Mouse (Mus musculus) regulatory T cell (primary cell): ENCODE measurements around the gene Cd99l2.

Experiments
- in situ Hi-C: fragments of 300-600 bp; cut with MboI, MseI; formaldehyde crosslinking; loops from one replicate; pipeline ENCODE4 v1.15.1; 2025; ENCODE audit warnings: high pct_unique_total_duplicates

Cd99l2 gene

DNA sequence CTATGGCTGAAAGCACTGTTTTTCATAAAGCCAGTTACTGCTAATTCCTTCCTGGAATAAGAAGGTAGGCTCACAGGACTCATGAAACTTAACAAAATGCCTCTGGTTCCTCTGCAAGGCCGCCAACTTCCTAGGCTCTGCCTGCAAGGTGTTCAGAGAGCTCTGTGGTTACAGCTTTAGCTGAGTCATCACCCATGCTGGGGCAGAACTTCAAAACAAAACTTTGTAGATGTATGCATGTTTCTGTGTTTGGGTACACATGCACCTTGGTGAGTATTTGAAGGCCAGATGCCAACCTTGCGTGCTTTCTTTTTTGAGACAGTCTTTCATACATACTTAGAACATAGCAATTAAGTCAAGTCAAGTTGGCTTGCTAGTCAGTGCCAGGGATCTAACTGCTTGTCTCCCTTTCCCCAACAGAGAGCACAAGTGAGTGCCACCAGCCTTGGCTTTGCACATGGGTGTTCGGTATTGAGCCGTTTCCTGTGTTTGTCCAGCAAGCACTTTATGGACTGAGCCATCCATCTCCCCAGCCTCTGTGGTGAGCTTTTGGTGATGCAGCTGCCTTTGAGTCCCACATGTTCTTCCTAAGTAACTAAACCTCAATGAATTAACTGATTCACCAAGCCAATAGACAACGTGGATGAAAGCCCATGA lies 23.9 kb downstream of the Cd99l2 start:
- in situ Hi-C loops = no loop called here

DNA sequence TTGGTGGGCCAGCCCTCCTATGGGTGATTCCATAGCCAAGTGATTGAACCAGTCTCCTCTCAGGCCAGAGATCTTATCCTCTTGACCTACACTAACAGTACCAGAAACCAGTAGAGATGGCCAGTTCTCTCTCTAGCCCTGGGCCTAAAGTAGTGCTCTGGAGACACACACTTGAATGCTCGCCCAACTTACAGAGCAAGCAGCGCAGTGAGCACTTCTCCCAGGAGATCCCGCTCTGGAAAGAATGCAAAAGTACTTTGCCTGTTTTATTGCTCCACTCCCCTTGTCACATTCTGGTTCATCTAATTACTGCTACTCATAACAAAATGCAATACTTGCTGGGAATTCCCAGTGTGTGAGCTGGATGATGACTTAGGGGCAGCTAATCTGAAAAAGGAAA lies 25.2 kb downstream of the Cd99l2 start:
- in situ Hi-C loops = no loop called here

DNA sequence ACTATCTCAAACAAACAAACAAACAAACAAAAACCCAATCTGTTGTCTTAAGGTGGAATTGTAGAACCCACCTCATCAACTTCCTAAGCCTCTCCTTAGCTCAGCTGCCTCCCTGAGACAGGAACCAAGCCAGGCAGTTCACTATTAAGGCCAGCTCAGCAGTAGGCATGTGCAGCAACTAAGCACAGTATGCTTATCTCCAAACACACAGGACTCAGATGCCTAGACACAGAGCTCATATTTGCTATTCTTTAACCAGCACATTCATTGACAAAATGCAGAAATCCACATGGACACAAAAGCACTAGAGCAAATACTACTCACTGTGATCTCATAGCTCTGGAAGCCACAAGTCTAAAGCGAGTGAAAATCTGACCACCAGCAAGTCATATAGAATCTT lies 27.2 kb downstream of the Cd99l2 start:
- in situ Hi-C loops = no loop called here

DNA sequence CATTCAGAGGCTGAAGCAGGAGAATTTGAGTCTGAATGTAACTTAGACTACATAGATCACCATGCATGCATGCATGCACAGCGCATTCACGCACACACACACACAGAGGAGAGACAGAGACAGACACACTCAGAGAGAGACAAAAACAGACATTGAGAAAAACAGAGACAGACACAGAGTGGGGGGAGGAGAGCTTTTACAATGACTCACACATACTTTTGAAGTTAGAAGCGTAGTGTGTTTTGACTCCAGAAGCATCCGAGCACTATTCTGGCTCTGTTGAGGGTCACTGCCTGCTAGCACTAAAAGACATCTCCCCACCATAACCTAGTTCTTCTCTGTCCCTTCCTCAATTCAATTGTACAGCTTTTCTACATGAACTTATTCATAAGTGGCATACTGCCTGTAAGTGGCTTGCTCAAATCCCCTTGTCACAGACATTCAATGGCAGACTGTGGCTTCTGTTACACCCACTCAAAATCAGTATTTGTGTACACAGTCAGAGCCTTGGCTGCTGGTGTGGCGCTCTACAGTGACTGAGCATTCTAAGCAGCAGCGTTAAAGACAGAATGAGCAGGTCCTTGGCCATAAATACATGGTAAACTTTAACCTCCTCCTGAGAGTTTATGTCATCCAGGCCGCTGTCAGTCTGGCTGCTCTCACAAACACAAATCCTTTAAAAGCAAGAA lies 28.4 kb downstream of the Cd99l2 start:
- in situ Hi-C loops = no loop called here

DNA sequence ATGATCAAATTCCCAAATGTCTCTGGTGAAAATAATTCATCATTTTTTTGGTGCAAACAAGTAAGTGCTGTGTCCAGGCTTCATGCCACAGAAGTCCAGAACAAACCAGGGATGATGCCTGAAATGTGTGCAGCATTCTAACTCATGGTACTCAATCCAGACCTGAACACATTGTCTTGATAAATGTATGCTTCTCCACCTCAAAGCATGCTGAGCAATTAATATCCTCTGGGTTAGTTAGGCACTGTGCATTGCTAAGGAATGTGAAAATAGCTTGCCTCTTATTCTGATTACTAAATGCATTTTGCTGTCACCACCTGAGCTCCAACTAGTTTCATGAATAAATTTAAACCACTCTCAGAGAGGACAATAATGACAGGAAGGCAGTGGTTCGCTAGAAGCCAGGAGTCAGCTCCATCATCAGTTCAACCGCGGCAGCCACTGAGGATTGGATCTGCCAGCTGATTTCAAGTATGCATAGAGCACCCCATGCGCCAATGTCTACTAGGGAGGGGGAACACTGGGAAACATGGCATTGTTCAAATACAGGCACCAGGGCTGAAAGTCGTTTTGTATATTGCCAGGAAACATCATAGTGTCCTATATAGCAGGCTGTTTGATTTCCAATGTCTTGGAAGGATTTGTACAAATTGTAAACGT lies 36.4 kb downstream of the Cd99l2 start:
- in situ Hi-C loops = no loop called here

- in situ Hi-C loops = no loop called here
Observed at GRCm38 (mm10) chrX:71442916-71443315, 49.7 kb downstream of the Cd99l2 start.

DNA sequence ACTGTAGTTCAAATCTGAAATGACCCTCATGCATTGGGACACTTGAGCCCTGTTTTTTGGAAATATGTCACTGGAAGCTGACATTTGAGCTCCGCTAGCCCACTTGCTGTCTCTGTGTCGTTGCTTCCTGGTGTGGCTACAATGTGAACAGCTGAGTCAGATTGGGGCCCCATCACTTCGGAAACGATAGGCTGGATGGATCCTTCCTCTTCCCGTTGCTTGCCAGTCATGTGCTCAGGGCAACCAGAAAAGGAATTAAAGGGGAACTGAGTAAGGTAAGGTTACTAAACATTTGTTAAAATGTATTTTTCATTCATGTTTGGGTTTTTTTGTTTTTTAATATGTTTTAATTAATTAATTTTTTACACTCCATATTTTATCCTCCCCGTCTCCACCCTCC lies 53.2 kb downstream of the Cd99l2 start:
- in situ Hi-C loops = no loop called here

GRCm38 (mm10) chrX:71435542-71435941 lies 57.1 kb downstream of the Cd99l2 start:
- in situ Hi-C loops = no loop called here

- in situ Hi-C loops = no loop called here
Observed at GRCm38 (mm10) chrX:71434860-71435259, 57.8 kb downstream of the Cd99l2 start.

DNA sequence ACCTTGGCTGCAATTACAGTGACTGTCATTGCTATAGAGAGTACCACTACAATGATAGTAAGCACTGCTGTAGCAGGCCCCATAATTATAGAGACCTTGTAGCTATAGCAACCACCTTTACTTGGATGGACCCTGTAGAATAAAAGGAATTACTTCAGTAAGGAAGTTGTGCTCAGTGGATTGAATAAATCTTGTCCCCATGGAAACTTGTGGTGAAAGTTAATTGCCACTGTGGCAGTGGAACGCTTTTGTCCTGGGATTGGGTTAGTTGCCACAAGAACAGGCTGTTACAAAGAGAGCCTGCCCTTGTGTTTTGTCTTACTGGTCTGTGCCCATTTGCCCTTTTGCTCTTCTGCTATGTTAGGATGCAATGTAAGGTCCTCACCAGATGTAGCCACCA lies 58.2 kb downstream of the Cd99l2 start:
- in situ Hi-C loops = no loop called here

DNA sequence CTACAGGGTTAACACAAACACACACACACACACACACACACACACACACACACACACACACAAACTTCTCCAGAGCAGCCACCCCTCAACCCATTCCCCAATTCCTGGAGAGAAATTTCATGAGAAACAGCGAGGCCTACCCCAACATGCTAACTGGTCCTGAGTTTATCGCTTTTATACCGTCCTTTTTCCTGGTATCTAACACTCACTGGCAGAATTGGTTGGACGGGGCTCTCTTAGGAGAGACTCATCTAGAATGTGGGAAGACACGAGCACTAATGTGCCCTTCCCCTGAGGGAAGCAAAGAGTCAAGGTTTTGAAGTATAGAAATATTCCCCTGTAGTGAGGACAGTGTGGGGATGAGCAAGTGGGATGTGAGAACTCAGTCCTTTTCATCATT lies 61.7 kb downstream of the Cd99l2 start:
- in situ Hi-C loops = no loop called here

DNA sequence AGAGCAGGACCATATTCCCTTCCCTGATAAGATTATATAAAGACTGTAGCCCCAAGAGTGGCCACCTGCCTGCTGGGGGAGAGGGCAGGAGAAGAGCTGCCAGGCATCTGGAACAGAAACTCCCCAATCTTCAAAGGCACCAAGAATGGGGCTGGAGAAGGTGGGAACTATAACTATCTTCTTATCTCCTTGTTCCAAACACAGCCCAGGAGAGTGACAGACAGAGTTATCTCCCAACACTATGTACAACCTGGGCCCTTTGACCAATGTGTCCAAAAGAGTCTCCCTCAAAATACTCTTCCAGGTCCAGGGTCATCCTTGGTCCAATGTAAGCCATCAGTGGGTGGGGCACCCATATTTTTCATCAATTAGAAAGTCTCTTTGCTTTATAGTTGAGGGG lies 65.2 kb downstream of the Cd99l2 start:
- in situ Hi-C loops = loop anchor here (5.0 kb wide), 1 partner anchor 200 kb away; no protein-coding TSS in a partner anchor

DNA sequence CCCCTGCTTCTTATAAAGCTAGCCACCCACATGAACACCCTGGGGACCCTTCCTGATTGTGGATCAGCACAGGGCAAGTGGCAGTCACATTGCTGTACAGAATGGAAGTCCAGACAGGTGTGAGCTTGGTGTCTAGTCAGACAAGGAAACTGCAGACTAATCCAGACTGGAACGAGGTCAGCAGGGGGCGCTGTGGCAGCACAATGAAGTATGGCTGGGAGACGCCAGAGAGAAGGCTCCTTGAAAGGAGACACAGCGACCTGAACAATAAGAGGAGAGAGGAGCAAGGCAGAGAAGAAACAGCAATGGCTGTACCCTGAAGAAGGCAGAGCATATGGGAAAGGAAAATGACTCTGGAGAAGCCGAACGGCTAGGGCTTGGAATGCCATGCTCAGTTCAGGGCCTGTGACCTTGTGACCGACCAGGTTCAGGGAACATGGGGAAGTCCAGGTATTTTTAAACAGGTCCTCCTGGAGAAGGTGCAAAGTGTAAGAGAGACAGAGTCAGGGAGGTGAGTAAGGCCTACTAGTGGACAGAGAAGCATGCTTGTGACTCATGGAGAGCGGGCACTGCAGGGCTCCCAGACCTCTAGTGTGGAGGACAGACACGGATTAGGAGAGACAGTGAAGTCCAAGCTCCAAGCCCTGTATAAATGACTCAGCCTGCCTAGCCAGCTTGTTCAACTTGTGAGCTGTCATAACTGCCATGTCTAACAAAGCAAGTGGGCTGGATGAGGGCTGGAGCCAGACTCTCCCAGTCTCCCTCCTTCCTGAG lies 66.7 kb downstream of the Cd99l2 start:
- in situ Hi-C loops = loop anchor here (5.0 kb wide), 1 partner anchor 201 kb away; no protein-coding TSS in a partner anchor

GRCm38 (mm10) chrX:71424852-71425251 lies 67.8 kb downstream of the Cd99l2 start:
- in situ Hi-C loops = loop anchor here (5.0 kb wide), 1 partner anchor 202 kb away; no protein-coding TSS in a partner anchor

- in situ Hi-C loops = no loop called here
Observed at GRCm38 (mm10) chrX:71413616-71414015, 79.0 kb downstream of the Cd99l2 start.

GRCm38 (mm10) chrX:71412776-71413175 lies 79.9 kb downstream of the Cd99l2 start:
- in situ Hi-C loops = no loop called here

DNA sequence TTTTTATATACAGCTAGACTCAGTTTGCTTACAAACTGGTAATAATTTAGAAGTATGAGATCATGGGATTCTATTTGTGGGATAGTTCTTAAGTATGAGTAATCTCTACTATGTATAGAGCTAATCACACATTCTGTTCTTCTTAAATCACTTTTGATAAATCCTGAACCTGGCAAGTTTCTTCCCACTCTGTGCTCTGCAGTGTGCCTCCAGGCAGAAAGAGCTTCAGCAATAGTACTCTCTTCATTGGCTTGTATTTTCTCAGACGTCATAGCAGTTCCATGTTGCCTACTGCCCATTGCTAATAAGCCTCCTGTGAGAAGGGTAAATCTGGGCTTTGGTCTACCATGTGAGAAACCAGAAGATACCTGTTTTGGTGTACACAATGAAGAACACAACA lies 84.3 kb downstream of the Cd99l2 start:
- in situ Hi-C loops = no loop called here

DNA sequence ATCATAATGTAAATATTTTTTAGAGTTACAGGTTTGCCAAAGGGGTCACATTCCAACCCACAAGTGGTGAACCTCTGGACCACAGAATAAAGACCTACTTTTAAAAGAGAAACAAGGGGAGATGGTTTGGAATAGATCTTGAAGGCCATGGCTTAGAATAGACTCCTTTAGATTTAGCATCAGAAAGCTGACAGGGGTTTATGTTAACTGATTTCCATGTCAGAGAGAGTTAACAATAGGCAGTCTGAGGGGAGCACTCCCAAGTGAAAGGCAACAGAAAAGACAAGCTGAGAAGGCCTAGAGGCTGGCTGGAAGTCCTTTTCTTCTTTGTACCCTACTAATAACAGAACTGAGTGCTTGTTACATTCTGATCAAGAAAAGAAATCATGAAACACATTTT lies 86.4 kb downstream of the Cd99l2 start:
- in situ Hi-C loops = no loop called here

GRCm38 (mm10) chrX:71396326-71396725 lies 96.3 kb downstream of the Cd99l2 start:
- in situ Hi-C loops = no loop called here

DNA sequence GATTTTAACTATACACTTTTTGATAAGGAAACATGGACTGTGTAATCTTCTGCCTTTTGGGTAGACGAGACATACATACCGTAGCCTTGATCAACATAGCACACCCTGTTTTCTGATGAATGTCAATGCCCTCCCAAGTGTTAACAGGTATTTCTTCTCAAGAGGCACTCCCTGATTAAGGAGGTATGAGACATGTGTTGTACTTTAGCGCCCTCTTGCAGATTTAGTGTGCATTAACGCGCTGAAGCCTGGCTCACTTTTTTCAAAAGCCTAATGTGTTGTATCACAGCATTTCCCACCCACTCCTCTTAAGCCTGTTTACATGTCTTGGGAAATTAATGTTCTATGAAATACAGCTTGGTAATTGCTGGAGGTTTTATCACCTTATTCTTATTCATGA lies 111.1 kb downstream of the Cd99l2 start:
- in situ Hi-C loops = no loop called here

GRCm38 (mm10) chrX:71378435-71378834 lies 114.2 kb downstream of the Cd99l2 start:
- in situ Hi-C loops = no loop called here

DNA sequence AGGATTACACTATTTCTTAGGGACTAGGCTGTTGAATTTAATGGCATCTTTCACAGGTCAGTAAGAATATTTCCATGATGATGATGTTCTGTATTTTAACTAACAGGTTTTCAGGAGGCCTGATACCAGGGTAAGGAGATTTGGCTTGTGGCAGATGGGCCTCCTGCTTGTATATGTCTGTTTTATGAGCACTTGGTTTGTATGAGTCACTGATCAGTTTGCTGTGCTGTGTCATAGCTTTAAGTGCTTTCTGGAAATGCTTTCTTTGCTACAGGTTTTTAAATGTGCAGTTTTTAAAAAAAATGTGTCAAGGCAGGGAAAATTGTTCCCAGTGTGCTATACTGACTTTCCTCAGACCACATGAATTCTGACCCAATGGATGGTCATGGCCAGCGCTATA lies 115.9 kb downstream of the Cd99l2 start:
- in situ Hi-C loops = no loop called here
